Mouse (Mus musculus) stomach, postnatal 0 days (tissue): ENCODE measurements at regions not wholly inside any gene's neighbourhood (a gene's known extent, or its start where the extent isn't known, plus 50 kb on each side); places are given as distances from the start of the nearest gene placed in this dataset.

Source experiments
- ATAC-seq: fragments of 200-750 bp; cut with Nextera tagmentation; 2 replicates; pipeline ENCODE4 v1.8.0; 2017; ENCODE audit not compliant: low FRiP score, low TSS enrichment
- DNase-seq: peaks from one replicate; pipeline ENCODE4 v3.0.0-alpha.2; 2016; ENCODE audit warnings: low spot score
- H3K27ac ChIP-seq: fragments of 300-500 bp; sonication (generic); replicated peaks from 2 replicates; pipeline ENCODE4 v1.5.1; 2014; ENCODE audit warnings: mild to moderate bottlenecking, control low read depth
- H3K27me3 ChIP-seq: fragments of 300-500 bp; sonication (generic); 2 replicates; pipeline ENCODE4 v1.6.1; 2014; ENCODE audit warnings: low read length; ENCODE audit not compliant: control insufficient read depth, insufficient read depth
- H3K36me3 ChIP-seq: fragments of 300-500 bp; sonication (generic); 2 replicates; pipeline ENCODE4 v1.6.1; 2014; ENCODE audit warnings: low read length, mixed read lengths; ENCODE audit not compliant: control insufficient read depth, insufficient read depth
- H3K4me1 ChIP-seq: fragments of 300-500 bp; sonication (generic); replicated peaks from 2 replicates; pipeline ENCODE4 v1.6.1; 2014; ENCODE audit warnings: antibody characterized with exemption; ENCODE audit not compliant: control insufficient read depth, insufficient read depth
- H3K4me2 ChIP-seq: fragments of 300-500 bp; sonication (generic); replicated peaks from 2 replicates; pipeline ENCODE4 v1.6.1; 2014; ENCODE audit warnings: low read depth, mild to moderate bottlenecking, control low read depth, moderate library complexity
- H3K4me3 ChIP-seq: fragments of 300-500 bp; sonication (generic); 2 replicates; pipeline ENCODE4 v1.5.1; 2014; ENCODE audit warnings: low read depth, low read length, control low read depth
- H3K9ac ChIP-seq: fragments of 300-500 bp; sonication (generic); 2 replicates; pipeline ENCODE4 v1.6.1; 2014; ENCODE audit warnings: mild to moderate bottlenecking, low read length, control low read depth, mixed read lengths
- H3K9me3 ChIP-seq: fragments of 300-500 bp; sonication (generic); 2 replicates; pipeline ENCODE4 v1.6.1; 2016; ENCODE audit warnings: low read length; ENCODE audit not compliant: control insufficient read depth
- CTCF ChIP-seq: IDR thresholded peaks from 2 replicates; pipeline ENCODE4 v1.5.1; 2016; ENCODE audit warnings: antibody characterized with exemption, low read depth, mild to moderate bottlenecking, moderate library complexity
- EP300 ChIP-seq: optimal IDR thresholded peaks from 2 replicates; pipeline ENCODE3; 2016; ENCODE audit warnings: antibody characterized with exemption
- WGBS: fragments of 180-500 bp; shearing (Covaris S2); extraction: QIAGEN DNeasy Blood & Tissue Kit; methylation state at CpG from one replicate; pipeline ENCODE4 v1.1.7; 2014; 5-methylcytosine and 5-hydroxymethylcytosine counted together

DNA sequence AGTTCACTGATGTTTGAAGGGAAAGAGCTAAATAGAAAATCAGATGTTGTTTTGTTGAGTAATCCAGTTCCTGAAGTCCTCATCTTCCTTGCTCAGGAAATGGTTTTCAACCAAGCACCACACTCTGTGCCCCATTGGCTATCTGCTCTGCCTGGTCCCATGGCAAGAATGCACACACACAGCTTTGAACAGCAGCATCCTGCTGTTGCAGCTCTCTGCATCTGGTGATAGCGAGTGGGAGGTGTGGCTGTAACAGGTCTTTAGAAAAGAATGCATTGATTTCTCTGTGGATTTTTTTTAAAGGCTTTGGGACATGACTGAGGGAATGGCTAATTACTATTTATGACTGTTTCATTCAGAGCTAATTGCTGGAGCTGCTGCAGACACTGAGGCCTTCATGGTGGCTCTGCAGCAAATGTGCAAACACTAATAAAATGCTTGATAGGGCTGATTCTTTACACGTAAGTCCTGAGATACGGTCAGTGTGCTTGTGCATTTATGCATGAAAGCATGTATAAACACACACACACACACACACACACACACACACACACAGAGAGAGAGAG is 459.1 kb upstream of the Nrsn1 start:
- 67% methylated on average over 3 of the region's 3 CpGs for WGBS

DNA sequence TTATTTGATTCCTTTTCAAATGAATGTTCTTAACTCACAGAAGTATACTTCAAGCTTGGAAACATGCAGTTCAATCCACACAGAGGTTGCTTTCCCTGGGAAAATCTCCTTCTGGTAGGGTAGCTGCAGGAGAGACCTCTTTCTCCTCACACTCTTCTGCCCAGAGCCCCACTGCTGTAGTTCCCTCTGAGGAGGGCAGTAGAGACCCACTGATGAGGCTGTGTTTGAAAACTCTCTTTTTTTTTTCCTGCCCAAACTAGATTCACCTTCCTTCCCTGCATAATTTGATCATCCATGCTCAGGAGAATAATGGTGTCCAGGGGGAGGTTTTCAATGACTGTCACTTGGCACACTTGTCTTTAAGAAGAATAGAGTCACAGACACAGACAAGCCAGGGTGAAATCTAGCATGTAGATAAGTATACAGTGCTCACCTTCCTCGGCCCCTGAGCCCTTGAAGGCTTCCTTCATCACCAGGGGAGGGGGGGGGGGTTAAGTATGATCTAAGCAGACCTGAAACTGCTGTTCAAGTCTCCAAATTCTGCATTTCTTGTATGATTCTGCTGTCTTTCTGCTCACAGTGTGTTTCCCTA is 457.3 kb upstream of the Nrsn1 start:
- Histone ChIP-seq H3K4me2 (no peak overlapping the region), H3K4me3 (no peak overlapping the region), H3K4me1 (no peaks in the 10 kb centered on the region), H3K27me3 (no peaks in the 10 kb centered on the region), H3K9ac (no peak overlapping the region), H3K27ac (no peak overlapping the region), H3K9me3 (no peaks in the 10 kb centered on the region), H3K36me3 (no peaks in the 10 kb centered on the region)
- TF ChIP-seq EP300 (no peak), CTCF (peak; percentile 70)
- ATAC-seq: no peak
- peak; percentile 14 for DNase-seq
- 86% methylated on average over 1 of the region's 1 CpGs for WGBS

More for the DNA sequence above, 459.1 kb upstream of the Nrsn1 start:
- H3K27me3 ChIP-seq: no peaks in the 10 kb centered on the region
- H3K36me3 ChIP-seq: no peaks in the 10 kb centered on the region
- no peak overlapping the region for H3K27ac ChIP-seq
- H3K9me3 ChIP-seq: no peaks in the 10 kb centered on the region
- no peak for ATAC-seq
- H3K4me1 ChIP-seq: no peaks in the 10 kb centered on the region
- no peak overlapping the region for H3K4me2 ChIP-seq
- no peak for DNase-seq
- TF ChIP-seq EP300 (no peak), CTCF (no peak)
- no peak overlapping the region for H3K9ac ChIP-seq
- H3K4me3 ChIP-seq: no peak overlapping the region

DNA sequence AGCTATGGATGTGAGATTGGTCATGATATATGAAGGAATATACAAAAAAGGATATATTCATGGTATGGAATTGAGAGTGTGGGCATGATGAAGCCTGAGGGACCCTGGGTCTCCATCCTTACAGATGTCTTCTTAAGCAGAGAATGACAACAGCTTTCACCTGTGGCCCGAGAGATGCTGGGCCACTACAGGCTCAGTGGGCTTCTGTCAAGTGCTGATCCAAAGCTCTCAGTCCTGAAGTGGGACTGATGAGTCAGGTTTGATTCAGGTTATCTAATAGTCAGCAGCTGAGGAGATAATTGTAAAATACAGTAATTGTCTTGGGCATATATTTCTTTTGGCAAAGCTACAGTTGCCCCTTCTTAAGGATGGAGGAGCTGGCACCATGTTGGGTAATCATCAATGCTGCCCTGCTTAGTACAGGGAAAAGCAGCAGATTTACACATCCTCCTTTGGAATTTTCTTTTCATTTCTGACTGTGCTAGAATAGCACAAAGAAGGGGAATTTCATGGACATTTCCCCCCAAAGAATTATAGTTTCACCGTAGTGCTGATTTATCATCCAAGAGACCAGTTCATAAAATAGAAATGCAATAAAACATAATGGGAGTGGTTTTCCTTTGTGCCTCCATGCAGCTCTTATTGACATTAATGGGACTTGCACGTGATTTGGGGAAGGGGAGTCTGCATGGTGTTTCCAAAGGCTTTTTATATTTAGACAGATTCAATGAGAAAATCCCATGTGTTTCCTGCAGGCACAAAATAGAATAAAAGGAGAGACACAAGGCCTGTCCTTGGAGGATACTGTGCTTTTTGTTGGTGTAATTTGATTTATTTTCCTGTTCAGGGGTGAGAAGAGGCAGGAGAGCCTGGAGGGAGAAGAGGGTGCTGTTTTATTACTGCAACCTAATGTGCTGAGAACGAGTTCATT is 452.6 kb upstream of the Nrsn1 start:
- Histone ChIP-seq H3K9ac (no peak overlapping the region), H3K36me3 (no peaks in the 10 kb centered on the region), H3K27ac (no peak overlapping the region), H3K4me3 (no peak overlapping the region), H3K4me2 (no peak overlapping the region), H3K9me3 (no peaks in the 10 kb centered on the region), H3K27me3 (no peaks in the 10 kb centered on the region), H3K4me1 (no peaks in the 10 kb centered on the region)
- TF ChIP-seq CTCF (no peak), EP300 (no peak)
- ATAC-seq (no peak), DNase-seq (no peak)
- WGBS: 49% methylated on average over 4 of the region's 4 CpGs

DNA sequence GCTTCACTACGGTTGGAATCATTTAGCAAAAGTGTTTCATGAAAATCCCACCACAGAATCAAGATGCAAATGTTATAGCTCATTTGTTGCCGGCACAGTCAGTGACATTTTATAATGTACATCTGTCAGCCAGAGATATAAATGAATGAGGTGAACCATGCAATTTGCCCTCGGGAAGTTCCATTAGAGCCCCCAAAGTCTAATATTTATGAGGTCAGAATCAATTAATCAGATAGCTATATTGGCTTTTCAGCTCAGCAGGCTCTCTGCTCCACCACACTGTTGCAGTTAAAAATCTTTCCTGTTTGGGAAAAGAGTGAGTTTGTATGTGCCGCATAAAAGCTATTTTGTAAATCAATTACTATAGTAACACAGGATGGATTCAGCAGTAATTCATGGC is 430.7 kb upstream of the Nrsn1 start:
- H3K36me3 ChIP-seq: no peaks in the 10 kb centered on the region
- ATAC-seq (no peak), DNase-seq (no peak)
- H3K4me1 ChIP-seq: no peaks in the 10 kb centered on the region
- H3K27me3 ChIP-seq: no peaks in the 10 kb centered on the region
- H3K9ac ChIP-seq: no peak overlapping the region
- TF ChIP-seq EP300 (no peak), CTCF (no peak)
- H3K4me3 ChIP-seq: no peak overlapping the region
- WGBS: 39% methylated on average over 4 of the region's 4 CpGs
- no peak overlapping the region for H3K27ac ChIP-seq
- no peaks in the 10 kb centered on the region for H3K9me3 ChIP-seq
- H3K4me2 ChIP-seq: no peak overlapping the region

DNA sequence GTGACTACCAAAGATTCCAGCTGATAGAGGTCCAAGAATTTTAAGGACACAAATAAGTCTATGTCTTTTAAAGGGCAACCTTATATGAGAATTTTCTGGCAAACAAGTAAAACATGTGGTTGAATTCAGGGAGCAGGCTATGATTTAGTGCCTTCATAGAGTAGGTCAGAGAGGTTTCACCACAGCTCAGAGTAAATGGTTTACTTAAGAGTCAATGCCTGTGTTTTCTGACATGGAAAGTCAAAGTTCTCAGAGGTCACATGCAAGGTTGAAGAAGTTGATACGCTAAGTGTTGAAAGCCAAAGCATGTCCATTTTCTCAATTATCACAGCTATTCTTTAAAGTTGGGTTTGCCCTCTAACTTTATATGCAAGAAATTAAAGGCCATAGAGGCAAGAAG is 425.7 kb upstream of the Nrsn1 start:
- H3K9me3 ChIP-seq: no peaks in the 10 kb centered on the region
- H3K4me2 ChIP-seq: no peak overlapping the region
- H3K9ac ChIP-seq: no peak overlapping the region
- DNase-seq (no peak), ATAC-seq (no peak)
- no peaks in the 10 kb centered on the region for H3K36me3 ChIP-seq
- 86% methylated on average over 1 of the region's 1 CpGs for WGBS
- no peak for TF ChIP-seq EP300
- H3K27ac ChIP-seq: no peak overlapping the region
- no peak overlapping the region for H3K4me3 ChIP-seq
- H3K4me1 ChIP-seq: no peaks in the 10 kb centered on the region
- no peaks in the 10 kb centered on the region for H3K27me3 ChIP-seq
